Mouse (Mus musculus) thymus, postnatal 10 days (tissue): ENCODE measurements around the gene Atp6v1d.

ENCODE experiments used
- DNase-seq, 2 experiments: peaks; one replicate each; pipeline ENCODE4 v3.0.0; 2021; ENCODE audit warnings: low spot score in 2 of 2

The Atp6v1d gene

GRCm38 (mm10) chr12:78794236-78794635 is 67.2 kb downstream of the Atp6v1d start:
- DNase-seq = no peak

- DNase-seq = no peak
Observed at GRCm38 (mm10) chr12:78790791-78791190, 70.6 kb downstream of the Atp6v1d start.
